Mouse (Mus musculus) liver, adult 2 months (tissue): Measurements from ENCODE around the gene Col6a3.

Experiments
- CTCF ChIP-seq: fragments of 200-500 bp; IDR thresholded peaks from 2 replicates; pipeline ENCODE4 v1.5.1; 2011; ENCODE audit warnings: low read depth, low read length, control low read depth
- POLR2A ChIP-seq: fragments of 200-500 bp; IDR thresholded peaks from 2 replicates; pipeline ENCODE4 v1.6.1; 2011; ENCODE audit warnings: low read length, control low read depth; ENCODE audit not compliant: insufficient read depth; ENCODE audit errors: extremely low read depth

DNA sequence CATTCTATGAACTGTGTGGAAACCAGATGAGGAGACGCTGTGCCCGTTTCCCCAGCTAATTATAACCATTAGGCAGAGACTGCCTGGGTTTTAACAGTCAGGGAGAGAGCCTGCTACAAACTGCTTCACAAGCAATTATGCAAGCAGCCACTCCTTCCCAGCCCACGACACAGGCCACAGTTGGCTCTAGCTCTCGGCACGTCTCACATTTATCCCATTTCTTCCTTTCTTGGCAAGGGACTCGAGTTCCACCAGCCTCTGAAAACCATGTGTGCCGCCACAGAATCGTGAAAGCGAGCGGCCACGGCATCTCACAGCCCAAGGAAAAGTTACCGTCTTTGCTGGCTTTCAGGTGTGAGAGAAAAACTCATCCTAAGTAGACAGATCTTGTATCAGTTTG is 5.5 kb downstream of the Col6a3 start:
- TF ChIP-seq POLR2A (no peak), CTCF (no peak)
